ENCODE assay signal across 23 mouse cellular contexts in the genomic region with DNA sequence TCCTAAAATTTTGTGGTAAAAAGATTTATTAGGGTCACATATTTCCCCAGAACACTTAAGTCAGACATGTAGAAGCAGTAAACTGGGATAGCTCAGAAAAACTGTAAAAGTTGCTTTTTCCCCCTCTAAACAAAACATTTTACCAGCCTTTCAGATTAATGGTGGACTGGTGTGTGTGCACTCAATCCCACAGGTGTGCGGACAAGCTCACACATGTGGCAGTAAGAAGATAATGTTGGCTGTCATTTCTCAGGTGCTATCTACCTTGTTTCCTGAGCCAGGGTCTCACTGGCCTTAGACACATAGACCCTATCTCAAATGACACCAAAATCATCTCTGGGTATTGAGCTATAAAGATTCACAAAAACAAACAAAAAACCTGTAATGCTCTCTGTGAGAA. TPM values are rescaled to one million over a fixed set of nuclear protein-coding genes. Genes with fewer than 3 reads are reported as not detected.
DNase-seq lines count a peak whose midpoint lies in the region; ATAC-seq and TF ChIP-seq lines count a peak whose summit lies in the region.
"Had no signal": no experiment of that assay in that cellular context is flagged by ENCODE, and none has a peak within 500 bp of the region (broad histone marks: within the 10 kb centered on the region; RNA-seq: fewer than 3 reads in every experiment).

No protein-coding gene starts in this region.

- intact Hi-C loops in heart, postnatal 36 days (cut with DNase I): no loop called here

- WGBS in heart, postnatal 0 days: 97% methylated on average over 1 of the region's 1 CpGs
- 95% methylated on average over 1 of the region's 1 CpGs for WGBS in heart, embryonic 10.5 days
- WGBS in forebrain, embryonic 12.5 days: 98% methylated on average over 1 of the region's 1 CpGs

- H3K27me3 ChIP-seq in heart, postnatal 0 days (ENCODE audit: control insufficient read depth, insufficient read depth, low read length): no peaks in the 10 kb centered on the region
- H3K27me3 ChIP-seq in heart, embryonic 10.5 days (ENCODE audit: insufficient read depth, poor library complexity, severe bottlenecking): no peaks in the 10 kb centered on the region
- no peaks in the 10 kb centered on the region for H3K27me3 ChIP-seq in myocyte (ENCODE audit: control insufficient read depth, insufficient read depth, insufficient read length)
- H3K27me3 ChIP-seq in forebrain, embryonic 12.5 days: no peaks in the 10 kb centered on the region
- H3K27me3 ChIP-seq: CH12.LX; embryonic facial prominence, embryonic 12.5 days; Patski had no signal

- ATAC-seq in heart, postnatal 0 days (ENCODE audit: insufficient read depth, low read depth): no peak
- no peak for ATAC-seq in forebrain, embryonic 12.5 days (ENCODE audit: low FRiP score)
- ATAC-seq: activated CD4-positive, CD25-positive, alpha-beta regulatory T cell, adult 4 months; CD4-positive, CD25-positive, alpha-beta regulatory T cell, adult 4 months; forebrain, embryonic 14.5 days; forebrain, embryonic 16.5 days; Patski had no signal

- H3K9me3 ChIP-seq in heart, postnatal 0 days (replicated peaks; ENCODE audit: control insufficient read depth, low read length): no peaks in the 10 kb centered on the region
- H3K9me3 ChIP-seq in heart, embryonic 10.5 days: no peaks in the 10 kb centered on the region
- no peaks in the 10 kb centered on the region for H3K9me3 ChIP-seq in forebrain, embryonic 12.5 days
- H3K9me3 ChIP-seq: embryonic facial prominence, embryonic 10.5 days; embryonic facial prominence, embryonic 12.5 days; G1E had no signal

- H3K36me3 ChIP-seq in heart, postnatal 0 days (replicated peaks; ENCODE audit: control insufficient read depth, insufficient read depth, low read length): peaks cover 40% of the 10 kb centered on the region
- H3K36me3 ChIP-seq in heart, embryonic 10.5 days: peaks cover 20% of the 10 kb centered on the region
- H3K36me3 ChIP-seq in myocyte (ENCODE audit: control insufficient read depth, insufficient read depth): peaks cover 12% of the 10 kb centered on the region
- no peaks in the 10 kb centered on the region for H3K36me3 ChIP-seq in forebrain, embryonic 12.5 days (replicated peaks)
- H3K36me3 ChIP-seq: embryonic facial prominence, embryonic 10.5 days; embryonic facial prominence, embryonic 12.5 days had no signal

- no peak overlapping the region for H3K4me2 ChIP-seq in heart, postnatal 0 days (ENCODE audit: low read depth, low read length)
- peak overlapping the region; percentile 31 for H3K4me2 ChIP-seq in myocyte (ENCODE audit: low read depth)
- H3K4me2 ChIP-seq in forebrain, embryonic 12.5 days: no peak overlapping the region
- H3K4me2 ChIP-seq: embryonic facial prominence, embryonic 12.5 days had no signal

- no peak for TF ChIP-seq EP300 in heart, postnatal 0 days (IDR thresholded peaks at IDR 0.05; ENCODE audit: low read depth)

- H3K27ac ChIP-seq in heart, postnatal 0 days (ENCODE audit: low read depth): peak overlapping the region; percentile 44
- H3K27ac ChIP-seq in heart, embryonic 10.5 days: no peak overlapping the region
- H3K27ac ChIP-seq in bone marrow macrophage, adult 2 months (ENCODE audit: insufficient read depth, low read depth, low read length): peak overlapping the region; percentile 61; the same call in 1 of the 2 replicates
- H3K27ac ChIP-seq in forebrain, embryonic 12.5 days: no peak overlapping the region
- H3K27ac ChIP-seq: embryonic facial prominence, embryonic 10.5 days; embryonic facial prominence, embryonic 12.5 days had no signal

- H3K4me1 ChIP-seq in heart, postnatal 0 days (ENCODE audit: control insufficient read depth, insufficient read depth): peaks cover 79% of the 10 kb centered on the region
- peaks cover 78% of the 10 kb centered on the region for H3K4me1 ChIP-seq in heart, embryonic 10.5 days
- H3K4me1 ChIP-seq in bone marrow macrophage, adult 2 months (ENCODE audit: control insufficient read depth, insufficient read depth, low read length): peaks cover 57% of the 10 kb centered on the region
- H3K4me1 ChIP-seq in forebrain, embryonic 12.5 days: no peaks in the 10 kb centered on the region; the same call in 1 of the 2 replicates

- no peak overlapping the region for H3K4me3 ChIP-seq in heart, postnatal 0 days (ENCODE audit: low read depth, low read length)
- no peak overlapping the region for H3K4me3 ChIP-seq in heart, embryonic 10.5 days
- H3K4me3 ChIP-seq in bone marrow macrophage, adult 2 months (ENCODE audit: insufficient read depth, low read length): no peak overlapping the region
- H3K4me3 ChIP-seq in myocyte: no peak overlapping the region
- H3K4me3 ChIP-seq in forebrain, embryonic 12.5 days (replicated peaks): no peak overlapping the region
- H3K4me3 ChIP-seq: embryonic facial prominence, embryonic 10.5 days; embryonic facial prominence, embryonic 12.5 days had no signal

- no peak for TF ChIP-seq CTCF in heart, postnatal 0 days (IDR thresholded peaks at IDR 0.05; ENCODE audit: low read depth)
- TF ChIP-seq CTCF in bone marrow macrophage, adult 2 months (IDR thresholded peaks at IDR 0.05; ENCODE audit: low read depth, low read length): no peak

- H3K79me2 ChIP-seq in myocyte (ENCODE audit: control insufficient read depth, insufficient read depth): peaks cover 12% of the 10 kb centered on the region

- H3K9ac ChIP-seq in heart, postnatal 0 days (replicated peaks; ENCODE audit: low read depth, low read length): no peak overlapping the region
- H3K9ac ChIP-seq in forebrain, embryonic 12.5 days: no peak overlapping the region
- H3K9ac ChIP-seq: embryonic facial prominence, embryonic 12.5 days had no signal

- peak; percentile 56 for DNase-seq in heart, adult 11 months
- DNase-seq in heart, postnatal 36 days: no peak
- no peak for DNase-seq in heart, postnatal 0 days (ENCODE audit: low spot score)
- DNase-seq in heart, embryonic 10.5 days (ENCODE audit: low spot score): no peak
- DNase-seq: adrenal gland, adult 8-10 months; adrenal gland, postnatal 14 days; adrenal gland, postnatal 36 days; B cell, adult 2 months; cerebellum, adult 11 months; cerebellum, adult 9-10 months; cerebellum, postnatal 10 days had no signal

- H3ac ChIP-seq in myocyte (ENCODE audit: control insufficient read depth, insufficient read length): no peak overlapping the region

- no peak for TF ChIP-seq POLR2A in bone marrow macrophage, adult 2 months (IDR thresholded peaks at IDR 0.05; ENCODE audit: borderline replicate concordance, low read depth, low read length)
- TF ChIP-seq POLR2A in myocyte (IDR thresholded peaks at IDR 0.05; ENCODE audit: insufficient read length, low read depth): no peak

TF ChIP-seq in myocyte, 11 proteins besides CTCF, POLR2A, EP300 and RAD21:
- TF ChIP-seq POLR2AphosphoS2 (IDR thresholded peaks at IDR 0.05; ENCODE audit: insufficient read length, low read depth): no peak
- TF ChIP-seq MAX (IDR thresholded peaks at IDR 0.05; ENCODE audit: low read depth): no peak
- TF ChIP-seq USF1 (IDR thresholded peaks at IDR 0.05; ENCODE audit: low read depth): no peak
- TF ChIP-seq TCF12 (IDR thresholded peaks at IDR 0.05; ENCODE audit: insufficient read depth, poor library complexity, severe bottlenecking): no peak
- TF ChIP-seq TCF3 (IDR thresholded peaks at IDR 0.05; ENCODE audit: insufficient read length, low read depth): no peak
- no peak for TF ChIP-seq CEBPB (IDR thresholded peaks at IDR 0.05; ENCODE audit: insufficient read depth, poor library complexity, severe bottlenecking)
- no peak for TF ChIP-seq SRF (IDR thresholded peaks at IDR 0.05; ENCODE audit: control insufficient read depth, insufficient read length, low read depth)
- TF ChIP-seq REST (IDR thresholded peaks at IDR 0.05; ENCODE audit: insufficient read depth, insufficient read length): no peak
- no peak for TF ChIP-seq MYOD1 (IDR thresholded peaks at IDR 0.05; ENCODE audit: control insufficient read depth in 1 of 3, insufficient read length in 2 of 3, low read depth in 2 of 3)
- no peak for TF ChIP-seq E2F4 (IDR thresholded peaks at IDR 0.05; ENCODE audit: insufficient read depth)
- TF ChIP-seq MYOG (IDR thresholded peaks at IDR 0.05; ENCODE audit: control insufficient read depth in 1 of 3, insufficient read depth in 1 of 3, insufficient read length in 2 of 3, low read depth in 2 of 3): no peak
TF ChIP-seq in myocyte: peak in this region for 0.

RNA-seq across cellular contexts. Expression of gene Ehd4, which starts 28.9 kb away (rescaled TPM):
- 100 to 1,000 TPM; 372 to 460 TPM for total RNA-seq in heart, postnatal 36 days (2021)
- total RNA-seq in heart, postnatal 0 days (2014; rRNA removed; ENCODE audit: low replicate concordance): 231 and 250 TPM in 2 replicates
- polyA plus RNA-seq in heart, postnatal 0 days (2015; fragmentation: Nextera tagmentation; extraction: Ambion mirVana): 438 and 547 TPM in 2 replicates
- 115 and 173 TPM in 2 replicates for polyA plus RNA-seq in heart, embryonic 10.5 days (2016; fragmentation: Nextera tagmentation; extraction: Ambion mirVana)
- 327 and 347 TPM in 2 replicates for polyA plus RNA-seq in bone marrow macrophage, adult 2 months (2012; ENCODE audit: insufficient read depth, insufficient read length, missing spikeins)
- 101 TPM for polyA plus RNA-seq in myocyte (2012; fragmentation: generic; extraction: Trizol)
- 9.9 and 14.4 TPM in 2 replicates for polyA plus RNA-seq in forebrain, embryonic 12.5 days (2016; fragmentation: Nextera tagmentation; extraction: Ambion mirVana)

Comparison
In these comparisons a context has a peak if more than half of its experiments do, and no peak if none do; other contexts are left out.
1. H3K27ac ChIP-seq: peak in heart, postnatal 0 days (single experiment) and bone marrow macrophage, adult 2 months (single experiment); none in heart, embryonic 10.5 days (single experiment) and forebrain, embryonic 12.5 days (single experiment).